Mouse (Mus musculus) mesoderm, embryonic 11.5 days (tissue): Measurements from ENCODE around the gene Gm16181.

Source experiments
- DNase-seq: peaks from one replicate; pipeline ENCODE4 v3.0.0-alpha.2; 2012; ENCODE audit warnings: low read depth, low spot score

The Gm16181 gene

GRCm38 (mm10) chr17:35272249-35272648 lies 51.6 kb downstream of the Gm16181 start:
- no peak for DNase-seq
